ENCODE assay signal across 14 mouse cellular contexts in genomic region chr12:82231191-82231590, GRCm38 (mm10).
DNase-seq lines count a peak whose midpoint lies in the region; ATAC-seq lines count a peak whose summit lies in the region.
"Had no signal": no experiment of that assay in that cellular context is flagged by ENCODE, and none has a peak within 500 bp of the region (broad histone marks: within the 10 kb centered on the region; RNA-seq: fewer than 3 reads in every experiment).

No protein-coding gene starts in this region.

- H3K27me3 ChIP-seq in midbrain, embryonic 11.5 days (ENCODE audit: control insufficient read depth, insufficient read depth, low read length) = no peaks in the 10 kb centered on the region
- no peaks in the 10 kb centered on the region for H3K27me3 ChIP-seq in midbrain, embryonic 16.5 days (ENCODE audit: control insufficient read depth, insufficient read depth, low read depth, low read length)

- H3K9ac ChIP-seq in midbrain, embryonic 11.5 days (ENCODE audit: low read length) = no peak overlapping the region
- H3K9ac ChIP-seq in midbrain, embryonic 16.5 days (ENCODE audit: low read depth, low read length) = no peak overlapping the region

- no peaks in the 10 kb centered on the region for H3K9me3 ChIP-seq in midbrain, embryonic 11.5 days (ENCODE audit: control insufficient read depth, low read length)
- H3K9me3 ChIP-seq in midbrain, embryonic 16.5 days (replicated peaks; ENCODE audit: control insufficient read depth, low read length, poor library complexity, severe bottlenecking) = no peaks in the 10 kb centered on the region

- H3K4me1 ChIP-seq in midbrain, embryonic 11.5 days (ENCODE audit: control insufficient read depth, insufficient read depth, low read length) = peaks cover 7% of the 10 kb centered on the region
- peaks cover 5% of the 10 kb centered on the region; the same call in 1 of the 2 replicates for H3K4me1 ChIP-seq in midbrain, embryonic 16.5 days (ENCODE audit: control insufficient read depth, insufficient read depth, low read length)

- H3K4me2 ChIP-seq in midbrain, embryonic 11.5 days = no peak overlapping the region
- H3K4me2 ChIP-seq in midbrain, embryonic 16.5 days (ENCODE audit: low read length) = no peak overlapping the region

- no peaks in the 10 kb centered on the region for H3K36me3 ChIP-seq in midbrain, embryonic 11.5 days (ENCODE audit: control insufficient read depth, insufficient read depth, low read length)
- H3K36me3 ChIP-seq in midbrain, embryonic 16.5 days (ENCODE audit: control insufficient read depth, insufficient read depth, low read length) = no peaks in the 10 kb centered on the region

- 83% methylated on average over 7 of the region's 7 CpGs for WGBS in midbrain, embryonic 11.5 days
- 71% methylated on average over 7 of the region's 7 CpGs for WGBS in midbrain, embryonic 16.5 days

- no peak overlapping the region for H3K4me3 ChIP-seq in midbrain, embryonic 11.5 days (ENCODE audit: low read depth, low read length)
- no peak overlapping the region for H3K4me3 ChIP-seq in midbrain, embryonic 16.5 days (ENCODE audit: low read depth, low read length)
- H3K4me3 ChIP-seq: myocyte had no signal

- peak; percentile 79 for DNase-seq in midbrain, embryonic 11.5 days (ENCODE audit: low spot score, missing footprints)
- peak; percentile 47 to 60 for DNase-seq in frontal cortex, postnatal 10 days (ENCODE audit: low spot score in 2 of 2)
- peak; percentile 74 to 86 for DNase-seq in left cerebral cortex, adult 18-20 months (ENCODE audit: low spot score in 2 of 2)
- DNase-seq in adrenal gland, adult 18-20 months (ENCODE audit: low spot score in 2 of 2) = no peak
- DNase-seq in thymus, postnatal 0 days (ENCODE audit: low spot score) = no peak
- no peak for DNase-seq in gastrocnemius, postnatal 25 days
- DNase-seq: heart, postnatal 4 days; kidney, adult 9 months; retina, postnatal 1 day had no signal

- ATAC-seq in midbrain, embryonic 11.5 days (ENCODE audit: low FRiP score) = no peak
- ATAC-seq in midbrain, embryonic 16.5 days = no peak
- ATAC-seq: forebrain, embryonic 16.5 days had no signal

- H3K27ac ChIP-seq in midbrain, embryonic 11.5 days (ENCODE audit: low read depth, low read length) = no peak overlapping the region
- H3K27ac ChIP-seq in midbrain, embryonic 16.5 days (ENCODE audit: low read length) = no peak overlapping the region
- H3K27ac ChIP-seq: macrophage; stomach, postnatal 0 days had no signal

Comparison
In these comparisons a context has a peak if more than half of its experiments do, and no peak if none do; other contexts are left out.
1. DNase-seq: peak in midbrain, embryonic 11.5 days (single experiment), frontal cortex, postnatal 10 days (2 of 2) and left cerebral cortex, adult 18-20 months (2 of 2); none in adrenal gland, adult 18-20 months (0 of 2), thymus, postnatal 0 days (single experiment) and gastrocnemius, postnatal 25 days (single experiment).